Mouse (Mus musculus) right cerebral cortex, adult 18-20 months (tissue): ENCODE results near the gene Rnaset2b.
"Not testable (repeated sequence)": the region's sequence is repeated elsewhere in the genome, so short reads cannot be mapped to it uniquely, and the experiment has no call there.

Source experiments
- DNase-seq: peaks from one replicate; pipeline ENCODE4 v3.0.0; 2022; ENCODE audit warnings: mixed read lengths

Rnaset2b gene

DNA sequence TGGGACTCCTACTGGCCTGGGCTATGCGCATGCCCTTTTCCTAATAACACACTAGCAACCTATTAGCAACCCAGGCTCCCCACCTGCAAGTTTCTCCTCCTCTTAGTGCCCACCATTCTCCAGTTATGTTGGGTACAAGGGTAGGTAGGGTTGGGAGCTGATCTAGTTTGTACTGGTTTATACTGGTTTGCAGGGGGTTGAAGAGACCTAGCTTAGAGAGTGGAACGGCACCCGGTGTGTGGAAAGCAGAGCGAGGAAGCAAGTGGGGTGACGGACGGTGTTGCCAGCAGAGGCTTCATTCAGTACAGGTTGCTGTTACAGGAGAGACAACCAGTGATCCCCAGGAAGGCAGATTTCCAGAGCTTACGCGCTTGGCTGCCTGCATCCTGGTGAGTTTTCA, at the start of gene Rnaset2b:
Gene Rnaset2b (plus strand): TSS at position 301 of the 400 bp plus-strand sequence.
- not testable (repeated sequence) for DNase-seq

DNA sequence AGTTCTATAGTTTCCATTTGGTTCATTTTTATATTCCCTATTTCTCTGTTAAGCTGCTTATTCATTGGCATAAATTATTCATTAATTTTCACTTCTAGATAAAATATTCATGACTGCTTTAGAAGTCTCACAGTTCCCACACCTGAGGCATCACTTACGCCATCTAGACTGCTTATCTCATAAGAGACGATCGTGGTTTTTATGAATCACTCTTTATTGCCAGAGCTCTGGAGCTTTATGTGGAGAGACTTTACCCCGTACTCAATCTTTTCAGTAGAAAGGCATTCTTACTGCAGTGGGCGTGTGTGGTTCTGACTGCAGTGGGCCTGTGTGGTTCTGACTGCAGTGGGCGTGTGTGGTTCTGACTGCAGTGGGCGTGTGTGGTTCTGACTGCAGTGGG, 38.8 kb upstream of the Rnaset2b start:
- DNase-seq, result not testable (repeated sequence)

DNA sequence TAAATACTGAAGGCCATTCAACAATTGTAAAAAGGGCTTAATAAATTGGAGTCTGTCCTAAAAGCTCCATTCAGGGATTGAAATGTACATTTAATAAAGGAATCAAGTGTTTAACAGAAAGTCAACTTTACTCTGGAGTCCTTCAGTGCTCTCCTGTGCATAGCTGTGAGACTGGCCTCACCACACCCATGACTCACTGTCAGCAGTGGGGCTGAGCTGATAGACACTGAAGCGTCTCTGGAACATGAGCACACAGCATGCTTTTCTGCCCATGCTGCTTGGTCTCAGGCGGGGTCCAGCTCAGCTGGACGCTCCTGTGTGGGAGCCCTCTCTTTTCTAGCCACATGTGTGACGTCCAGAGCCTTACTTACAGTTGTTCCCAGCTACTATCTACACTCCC, 27.9 kb upstream of the Rnaset2b start:
- DNase-seq, result not testable (repeated sequence)

DNA sequence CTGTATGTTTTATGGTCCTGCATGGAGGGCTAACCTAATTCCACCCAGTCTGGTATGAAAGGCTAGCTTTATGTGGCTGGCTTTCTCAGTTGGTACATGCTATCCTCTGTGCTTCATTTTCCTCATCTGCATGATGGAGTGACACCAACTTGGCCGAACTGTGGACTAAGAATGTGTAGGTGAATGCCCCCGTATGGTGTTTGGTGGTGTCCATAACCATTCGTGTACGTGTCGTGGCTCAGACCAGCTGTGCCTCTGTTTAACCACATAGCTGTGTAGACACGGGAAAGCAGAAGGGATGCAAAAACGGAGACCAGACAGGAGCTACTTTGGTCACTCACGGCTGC, 22.8 kb upstream of the Rnaset2b start:
- DNase-seq, result not testable (repeated sequence)

DNA sequence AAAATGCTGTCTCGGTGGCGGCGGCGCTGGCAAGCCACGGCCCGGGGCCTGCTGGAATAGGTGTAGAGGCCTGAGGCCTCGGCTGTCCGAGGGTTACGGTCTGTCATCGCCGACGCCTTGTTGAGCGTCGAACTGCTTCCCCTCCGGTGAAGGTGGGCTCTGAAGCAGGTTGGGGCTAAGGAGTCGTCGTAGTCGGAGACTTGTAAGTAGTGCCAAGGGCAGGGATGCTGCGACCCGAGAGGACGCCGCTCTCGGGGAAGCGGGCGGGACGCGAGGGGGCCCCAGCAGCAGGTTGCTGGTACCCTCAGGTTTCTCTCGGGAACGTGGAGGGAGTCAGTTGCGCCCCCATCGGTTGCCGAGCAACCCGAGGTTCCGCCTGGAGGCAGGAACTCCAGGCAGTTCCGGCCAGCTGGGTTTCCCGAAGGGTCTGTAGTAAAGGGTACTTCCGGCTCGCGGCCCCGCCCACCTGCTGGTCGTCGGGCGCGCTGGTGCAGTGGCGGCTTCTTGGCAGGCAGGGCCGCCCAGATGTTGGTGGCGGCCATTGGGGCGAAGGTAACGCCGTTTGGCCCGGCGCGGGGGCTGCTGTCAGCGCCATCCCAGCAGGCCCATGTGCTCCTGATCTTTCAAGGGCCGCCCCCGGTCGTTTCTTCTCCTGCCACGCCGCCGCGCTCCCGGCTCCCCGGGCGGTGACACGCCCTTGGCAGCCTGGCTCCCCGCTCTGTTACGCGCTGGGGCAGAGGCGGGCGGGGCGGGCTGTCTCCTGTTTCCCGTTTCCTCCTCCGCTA, 22.3 kb upstream of the Rnaset2b start, which contains the start of gene Rsph3b:
Gene Rsph3b (minus strand): TSS at position 699 of the 785 bp plus-strand sequence.
- peak; percentile 86 for DNase-seq

DNA sequence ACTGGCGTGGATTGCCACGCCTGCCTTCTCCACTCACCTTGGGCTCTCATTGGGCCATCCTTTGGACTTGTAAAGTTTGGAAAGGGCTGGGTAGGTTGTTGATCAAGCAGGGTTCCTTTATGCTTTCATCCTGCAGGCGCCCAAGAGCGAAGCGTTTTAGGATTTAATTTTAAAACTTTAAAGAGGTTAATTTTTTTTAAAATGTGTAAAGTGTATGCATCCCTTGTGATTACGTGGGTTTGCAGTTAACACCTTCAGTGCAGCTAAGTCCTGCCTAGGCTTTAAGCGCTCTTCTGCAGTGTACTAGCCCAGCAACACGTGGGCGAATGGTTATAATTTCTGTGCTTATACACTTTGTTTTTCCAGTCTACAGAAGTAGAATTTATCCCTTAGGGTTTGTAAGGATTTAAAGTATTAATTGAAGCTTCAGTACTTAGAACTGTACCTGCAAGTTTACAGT, 21.6 kb upstream of the Rnaset2b start:
- not testable (repeated sequence) for DNase-seq

DNA sequence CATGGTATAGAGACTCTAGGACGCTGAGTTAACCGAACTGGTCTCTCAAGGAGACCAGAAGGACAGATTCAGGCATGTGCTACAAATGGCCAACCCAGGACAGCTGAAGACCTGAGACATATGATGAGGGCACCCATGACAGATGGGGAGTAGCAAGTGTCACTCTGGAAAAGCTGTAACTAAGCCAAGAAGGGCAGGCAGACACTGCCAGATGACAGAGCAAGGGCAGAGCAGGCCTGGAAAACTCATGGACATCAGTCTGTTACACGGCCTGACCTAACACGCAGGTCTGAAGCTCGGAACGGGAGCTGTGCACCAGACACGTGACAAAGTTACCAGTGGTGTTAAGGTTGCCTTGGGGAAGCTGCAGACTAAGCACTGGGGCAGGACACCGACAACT, 11.6 kb upstream of the Rnaset2b start:
- DNase-seq, result not testable (repeated sequence)

DNA sequence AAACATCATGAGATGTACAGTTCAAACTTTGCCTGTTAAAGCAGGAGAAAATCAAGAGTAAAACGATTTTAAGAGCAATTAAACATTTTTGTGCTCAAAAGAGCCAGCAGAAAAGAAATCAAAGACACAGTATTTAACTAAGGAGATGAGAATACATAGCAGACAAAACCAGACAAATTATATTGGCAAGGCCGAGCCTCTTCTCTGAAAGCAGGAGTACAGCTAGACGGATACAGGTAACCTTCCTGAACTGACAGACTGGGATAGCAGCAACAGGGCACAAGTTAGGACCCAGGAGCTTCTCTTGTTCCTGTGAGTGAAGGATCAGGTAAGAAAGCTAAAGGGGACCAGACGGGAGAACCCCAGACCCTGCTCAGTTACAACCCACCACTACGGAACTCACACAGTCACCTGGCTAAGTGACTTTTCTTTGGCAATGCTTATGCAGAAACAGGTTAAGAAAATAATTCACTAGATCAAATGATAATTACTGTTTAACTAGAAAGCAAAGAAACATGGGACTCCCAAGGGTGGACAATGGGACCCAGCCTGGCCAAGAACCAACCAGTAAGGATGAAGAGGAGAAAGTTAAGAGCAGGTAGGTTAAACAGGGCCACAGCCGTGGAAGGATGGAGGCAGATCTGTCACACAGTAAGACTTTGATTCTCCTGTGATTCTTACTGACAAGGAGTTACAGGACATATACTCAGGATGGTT, 10.7 kb upstream of the Rnaset2b start:
- DNase-seq, result not testable (repeated sequence)

DNA sequence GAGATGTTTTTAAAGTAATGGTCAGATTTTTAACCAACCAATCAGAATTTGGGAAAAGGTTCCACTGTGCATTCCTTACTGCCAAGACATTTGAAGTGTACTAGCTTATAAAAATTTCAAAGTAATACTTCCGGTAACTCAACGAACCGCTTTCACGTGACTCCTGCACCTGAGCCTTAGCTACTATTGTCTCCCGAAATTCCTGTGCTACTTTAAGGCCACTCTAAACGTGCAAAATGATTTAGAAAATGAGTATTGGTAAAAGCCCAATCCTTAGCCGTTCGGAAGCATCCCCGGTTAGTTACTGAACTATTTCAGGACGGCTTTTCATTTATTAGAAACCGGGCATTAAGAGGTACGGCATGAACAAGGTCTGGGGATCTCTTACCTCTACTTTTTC, 10.1 kb upstream of the Rnaset2b start:
- not testable (repeated sequence) for DNase-seq

DNA sequence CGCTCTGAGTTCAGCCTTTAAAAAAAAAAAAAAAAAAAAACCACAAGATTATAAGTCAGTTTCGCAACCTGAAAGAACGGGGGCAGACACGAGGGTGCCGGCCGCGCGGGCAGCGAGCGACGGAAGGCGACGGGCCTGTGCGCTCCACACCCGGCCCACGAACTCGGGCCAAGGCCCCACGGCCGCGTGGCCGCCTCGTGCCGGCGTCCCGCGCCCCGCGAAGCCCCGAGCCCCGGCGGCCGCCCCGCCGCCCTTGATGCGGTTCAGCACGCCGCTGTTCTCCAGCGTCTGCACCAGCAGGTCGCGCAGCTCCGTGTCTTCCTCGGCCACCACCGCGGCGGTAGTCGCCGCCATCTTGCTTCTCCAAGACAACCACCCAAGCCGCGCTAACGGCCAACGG, 9.7 kb upstream of the Rnaset2b start, which contains the start of gene Tagap1:
Gene Tagap1 (minus strand): TSS at position 381 of the 400 bp plus-strand sequence.
- DNase-seq, result peak; percentile 46

DNA sequence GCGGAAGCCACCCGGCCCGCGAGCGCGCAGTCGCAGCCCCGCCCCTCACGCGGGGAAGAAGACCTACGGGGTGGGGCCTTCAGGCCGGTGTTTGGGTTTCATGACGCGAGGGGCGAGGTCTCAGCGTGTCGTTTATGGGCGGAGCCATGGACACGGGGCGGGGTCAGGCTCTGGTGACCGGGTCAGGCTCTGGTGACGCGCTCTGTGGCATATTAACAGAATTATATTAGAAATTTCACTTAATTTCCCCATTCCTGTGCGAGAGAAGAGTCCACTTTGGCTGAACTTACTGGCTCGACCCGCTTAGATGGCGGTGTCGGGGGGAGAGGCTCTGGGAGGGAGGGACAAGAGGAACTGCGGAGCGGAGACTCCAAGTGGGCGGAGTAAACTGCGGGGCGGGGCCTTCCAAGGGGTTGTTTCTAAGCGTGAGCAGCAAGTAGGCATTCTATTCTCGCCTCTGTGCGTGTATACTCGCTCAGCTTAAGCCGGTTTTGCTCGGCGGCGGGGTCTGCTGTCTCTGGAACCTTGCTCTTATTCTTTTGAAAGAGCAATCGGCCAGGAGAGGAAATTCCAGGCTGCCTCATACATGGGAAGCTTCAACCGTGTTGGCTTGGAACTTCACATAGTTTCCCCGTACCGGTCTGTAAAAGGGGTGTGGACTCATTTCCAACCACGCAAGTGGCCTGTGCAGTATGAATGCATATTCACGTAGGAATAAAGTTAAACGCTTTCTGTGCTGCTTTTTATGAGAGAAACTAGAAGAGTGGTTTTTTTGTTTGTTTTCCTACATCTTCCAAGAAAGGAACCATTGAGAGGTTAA, 9.0 kb upstream of the Rnaset2b start:
- DNase-seq, result not testable (repeated sequence)

DNA sequence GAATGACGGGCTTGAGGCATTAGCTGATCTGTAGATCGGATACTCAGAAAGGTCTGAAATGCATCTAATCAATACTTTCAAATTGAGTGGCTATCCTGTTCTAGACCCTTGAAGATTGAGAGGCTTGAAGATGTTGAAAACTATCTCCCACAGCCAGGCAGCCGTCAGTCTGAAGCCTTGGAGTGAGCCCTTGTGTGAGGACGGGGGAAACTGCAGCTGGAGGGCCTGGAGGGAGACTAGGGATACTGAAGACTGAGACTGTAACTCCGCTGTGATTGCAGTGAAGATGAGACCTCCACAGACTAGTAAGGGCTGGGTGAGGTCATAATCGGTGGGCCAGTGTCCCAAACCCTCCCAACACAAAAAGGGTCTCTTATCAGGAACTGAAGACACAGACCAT, 8.1 kb upstream of the Rnaset2b start:
- not testable (repeated sequence) for DNase-seq

DNA sequence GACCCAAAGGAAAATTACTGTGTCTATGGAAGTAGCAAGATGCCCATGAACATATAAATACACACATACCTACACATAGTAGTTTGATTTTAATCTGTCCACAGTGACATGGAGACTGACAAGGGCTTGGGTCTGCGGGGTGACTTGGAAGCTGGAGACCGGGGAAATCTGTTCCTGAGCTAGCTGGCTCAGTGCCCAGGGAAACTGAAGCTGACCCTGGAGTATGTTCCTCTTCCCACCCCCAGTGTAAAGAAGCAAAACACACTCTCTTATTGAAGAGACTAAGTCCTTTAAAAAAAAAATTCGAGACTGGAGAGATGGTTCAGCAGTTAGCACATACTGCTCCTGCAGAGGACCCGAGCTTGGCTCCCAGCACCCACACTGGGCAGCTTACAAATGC, 7.5 kb upstream of the Rnaset2b start:
- not testable (repeated sequence) for DNase-seq

DNA sequence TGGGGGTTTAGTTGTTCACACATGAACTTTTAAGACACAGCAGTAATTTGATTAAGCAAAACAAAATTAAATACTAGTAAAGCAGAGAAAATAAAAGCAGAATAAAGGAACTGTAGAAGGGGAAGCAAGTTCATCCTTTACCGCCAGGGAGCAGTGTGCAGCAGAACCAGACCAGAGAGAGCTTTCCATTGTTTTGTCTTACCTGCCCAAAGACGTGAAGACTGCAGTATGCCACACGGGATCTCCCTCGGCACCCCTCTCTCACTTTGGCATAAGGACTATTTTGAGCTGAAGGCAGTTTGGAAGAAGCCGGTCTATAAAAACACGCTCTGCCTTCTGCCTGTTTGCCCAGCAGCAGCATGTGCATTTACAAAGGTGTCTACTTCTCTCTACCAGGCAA, 5.1 kb upstream of the Rnaset2b start:
- not testable (repeated sequence) for DNase-seq

DNA sequence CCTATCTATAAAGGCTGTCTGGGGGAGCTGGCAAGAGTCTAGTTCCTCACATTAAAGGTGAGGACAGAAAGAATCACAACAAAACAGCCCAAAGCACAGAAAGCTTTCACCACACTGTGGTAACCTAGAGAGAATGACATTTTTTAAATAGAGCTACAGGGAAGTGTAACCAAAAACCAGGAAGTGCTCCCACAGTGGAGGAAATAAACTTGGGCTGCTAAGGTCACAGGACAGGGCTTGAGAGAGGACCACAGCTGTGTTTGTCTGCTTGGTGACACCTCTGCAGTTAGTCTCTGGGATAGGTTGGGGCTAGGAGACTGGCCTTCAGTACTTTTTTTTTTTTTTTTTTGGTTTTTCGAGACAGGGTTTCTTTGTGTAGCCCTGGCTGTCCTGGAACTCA, 2.8 kb upstream of the Rnaset2b start:
- DNase-seq, result not testable (repeated sequence)

DNA sequence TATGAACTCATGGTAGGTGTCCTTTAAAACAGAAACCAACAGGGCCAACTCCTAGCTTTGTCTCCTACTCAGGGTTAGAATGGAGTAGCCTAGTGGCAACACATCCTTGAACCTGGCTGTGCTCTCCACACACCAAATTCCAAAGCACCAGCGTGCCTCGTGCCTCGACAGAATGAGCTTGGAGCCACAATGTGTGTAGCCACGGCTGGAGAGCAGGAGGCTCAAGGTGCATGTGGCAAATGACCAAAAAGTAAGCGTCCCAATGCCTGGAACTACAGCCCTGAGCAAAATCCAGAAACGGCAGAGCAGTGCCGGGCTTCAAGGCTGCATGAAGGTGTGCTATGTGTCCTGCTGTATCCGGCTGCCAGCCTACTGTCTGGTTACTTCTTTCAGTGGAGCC, 804 bp downstream of the Rnaset2b start:
- not testable (repeated sequence) for DNase-seq

DNA sequence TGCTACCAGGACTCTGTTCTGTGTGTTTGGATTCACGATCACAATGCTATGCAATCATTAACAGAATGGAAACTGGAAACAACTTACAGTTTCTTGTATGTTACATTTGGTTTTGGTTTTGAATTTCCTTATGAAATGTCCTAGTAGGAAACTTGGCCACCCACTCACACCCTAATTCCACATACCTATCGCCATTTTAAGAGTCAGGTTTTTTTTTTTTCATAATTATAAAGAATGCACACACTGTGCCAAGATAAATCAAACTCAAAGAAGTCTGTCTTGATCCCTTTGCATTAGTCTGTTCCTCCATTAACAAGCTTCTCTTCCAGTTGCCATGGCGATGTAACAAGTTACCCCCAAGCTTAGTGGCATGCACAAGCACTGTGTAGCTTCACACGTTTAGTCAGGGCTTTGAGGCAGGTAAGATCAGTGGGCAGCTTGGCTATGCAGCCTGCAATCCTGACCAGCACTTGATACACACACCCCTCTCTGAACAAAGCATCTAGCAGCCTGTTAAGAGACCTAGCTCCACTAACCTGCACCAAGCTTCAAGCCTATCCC, 2.5 kb downstream of the Rnaset2b start:
- DNase-seq, result not testable (repeated sequence)

DNA sequence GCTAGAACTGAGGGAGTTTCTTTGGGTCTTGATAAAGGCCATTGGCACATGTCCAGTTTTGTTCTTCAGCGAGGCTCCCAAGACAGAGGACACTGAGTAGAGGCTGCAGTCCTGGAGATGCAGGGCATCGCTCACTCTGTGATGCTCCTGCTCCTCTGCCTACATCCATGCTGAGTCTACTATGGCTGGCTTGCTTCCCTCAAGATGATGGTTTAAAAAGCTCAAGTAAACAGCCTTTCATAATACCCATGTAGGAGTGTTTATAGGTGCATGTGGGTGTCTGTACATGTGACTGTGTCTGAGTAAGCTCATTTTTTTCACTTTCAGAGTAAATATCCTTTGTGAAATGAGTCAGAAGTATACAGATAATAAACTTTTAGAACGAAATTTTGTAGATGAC, 4.6 kb downstream of the Rnaset2b start:
- peak; percentile 9 for DNase-seq

DNA sequence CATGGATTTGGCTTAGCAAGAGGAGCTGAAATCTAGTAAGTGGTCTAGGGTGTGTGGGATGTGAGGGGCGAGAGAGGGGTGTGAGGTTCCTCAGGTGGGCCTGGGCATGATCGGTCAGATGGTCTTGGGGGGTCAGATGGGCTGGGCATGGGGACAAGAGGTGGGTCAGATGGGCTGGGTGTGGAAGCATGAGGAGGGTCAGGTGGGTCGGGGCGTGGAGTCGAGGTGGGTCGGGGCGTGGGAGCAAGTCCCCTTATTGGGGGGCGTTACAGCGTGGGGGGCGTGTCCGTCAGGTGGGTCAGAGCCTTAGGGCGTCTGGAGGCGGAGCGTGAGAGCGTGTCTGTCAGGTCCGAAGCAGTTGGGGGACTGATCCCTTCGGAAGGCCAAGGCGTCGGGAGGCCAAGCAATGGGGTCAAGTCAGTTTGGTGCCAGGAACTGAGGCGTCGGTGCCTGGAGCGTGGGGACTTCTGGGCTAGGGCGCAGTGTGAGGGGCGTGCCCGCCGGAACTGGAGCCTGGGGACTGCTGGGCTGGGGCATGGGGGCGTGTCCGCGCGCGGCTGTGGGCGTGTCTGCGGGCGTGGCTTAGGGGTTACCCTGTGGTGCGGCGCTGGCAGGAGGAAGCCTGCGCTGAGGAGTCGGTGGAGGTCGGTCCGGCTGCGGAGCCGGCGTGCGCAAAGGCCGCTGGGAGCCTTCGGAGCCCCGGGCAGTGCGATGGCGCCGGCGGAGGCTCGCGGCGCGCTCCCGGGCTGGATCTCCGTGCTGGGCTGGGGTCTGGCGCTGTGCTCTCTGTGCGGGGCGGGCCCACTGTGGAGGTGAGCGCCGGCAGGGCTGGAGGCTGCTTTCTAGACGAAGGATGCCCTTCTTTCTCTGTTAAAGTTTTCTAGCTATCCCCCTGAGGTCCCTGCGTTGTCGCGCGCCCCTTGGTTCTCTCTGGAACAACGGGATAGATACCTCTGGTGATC, 8.1 kb downstream of the Rnaset2b start, which contains the start of gene Gm49721:
Gene Gm49721 (plus strand): TSS at position 618 of the 962 bp plus-strand sequence.
- peak; percentile 48 for DNase-seq

DNA sequence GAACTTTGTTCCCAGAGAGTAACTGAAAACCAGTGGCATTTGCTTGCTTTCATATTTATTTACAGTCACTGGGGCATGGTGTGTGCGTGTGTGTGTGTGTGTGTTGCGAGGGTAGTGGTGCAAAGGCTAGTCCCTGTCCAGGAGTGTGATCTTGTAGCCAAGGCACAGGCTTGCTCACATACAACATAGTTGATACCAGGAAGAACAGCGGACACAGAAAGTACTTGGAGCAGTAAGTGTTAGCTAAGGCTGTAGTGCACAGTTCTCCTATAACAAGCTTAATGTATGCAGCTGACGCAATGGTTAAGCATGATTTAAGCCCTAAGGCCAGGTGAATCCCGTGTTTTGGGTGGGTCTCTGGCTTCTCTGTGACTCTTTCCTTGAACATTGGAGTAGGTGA, 8.9 kb downstream of the Rnaset2b start:
- not testable (repeated sequence) for DNase-seq

DNA sequence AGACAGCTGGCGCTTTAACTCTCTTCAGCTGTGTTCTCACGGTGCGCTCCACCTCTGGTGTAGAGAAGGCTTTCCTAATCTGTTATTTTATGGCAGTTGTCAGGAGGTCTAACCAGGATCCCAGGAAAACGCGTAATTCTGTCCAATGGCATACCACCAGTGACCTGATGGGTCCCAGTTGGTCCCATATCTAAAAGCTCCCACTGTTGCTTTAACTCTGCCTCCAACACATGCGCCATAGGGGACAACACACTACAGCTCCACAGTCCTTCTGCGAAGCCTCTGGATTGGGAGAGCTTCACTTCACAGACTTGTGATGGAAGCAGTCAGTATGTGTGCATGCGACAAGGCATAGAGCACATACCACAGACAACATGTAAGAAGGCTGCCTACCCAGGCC, 9.7 kb downstream of the Rnaset2b start:
- not testable (repeated sequence) for DNase-seq
